Mouse (Mus musculus): Measurements from ENCODE around the gene Susd6. TPM values are rescaled to one million over a fixed set of nuclear protein-coding genes. Genes with fewer than 3 reads are reported as not detected.

Gene Susd6
- 51.4 TPM for polyA plus RNA-seq (2014; fragmentation: Illumina TruSeq; extraction: RNeasy Lipid Tissue Mini Kit (QIAGEN cat#74804))

GRCm38 (mm10) chr12:80789849-80790694 lies at the start of gene Susd6:
Gene Susd6 (plus strand): TSS chr12:80790510.

DNA sequence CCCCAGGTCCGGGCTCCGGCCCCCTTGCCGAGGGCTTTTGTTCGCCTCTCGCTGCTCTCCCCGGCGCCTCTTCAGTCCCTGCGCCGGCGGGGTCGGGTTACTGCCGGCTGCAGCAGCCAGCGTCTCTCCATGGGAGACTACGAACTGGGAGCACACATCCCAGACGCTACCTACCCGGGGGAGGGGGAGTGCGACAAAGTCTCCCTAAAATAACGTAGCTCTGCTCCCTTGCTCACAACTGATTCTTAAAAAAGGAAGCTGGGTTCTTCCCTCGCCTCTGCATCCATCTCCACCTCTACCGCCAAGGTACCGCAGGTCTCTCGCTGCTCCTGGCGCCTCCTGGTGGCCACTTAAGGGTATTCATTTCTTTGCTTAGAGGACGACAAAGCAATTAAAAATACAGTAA lies 29.9 kb upstream of the Susd6 start, which contains the start of gene Ccdc177:
Gene Ccdc177, minus strand, starts transcription at position 292 of the 406 bp plus-strand sequence.

Other genes starting within 250 kb of the Susd6 start
- 60.5 TPM for gene Slc39a9, start 146.6 kb upstream of the Susd6 start, polyA plus RNA-seq (2014; fragmentation: Illumina TruSeq; extraction: RNeasy Lipid Tissue Mini Kit (QIAGEN cat#74804))
- 79.3 TPM for gene Erh, start 146.2 kb upstream of the Susd6 start, polyA plus RNA-seq (2014; fragmentation: Illumina TruSeq; extraction: RNeasy Lipid Tissue Mini Kit (QIAGEN cat#74804))
- 4.4 TPM for gene Plekhd1, start 97.9 kb upstream of the Susd6 start, polyA plus RNA-seq (2014; fragmentation: Illumina TruSeq; extraction: RNeasy Lipid Tissue Mini Kit (QIAGEN cat#74804))
- 0.17 TPM for gene Ccdc177, start 29.8 kb upstream of the Susd6 start, polyA plus RNA-seq (2014; fragmentation: Illumina TruSeq; extraction: RNeasy Lipid Tissue Mini Kit (QIAGEN cat#74804))
- 239 TPM for gene Srsf5, start 155.0 kb downstream of the Susd6 start, polyA plus RNA-seq (2014; fragmentation: Illumina TruSeq; extraction: RNeasy Lipid Tissue Mini Kit (QIAGEN cat#74804))
- gene Slc10a1, start 178.2 kb downstream of the Susd6 start, polyA plus RNA-seq (2014; fragmentation: Illumina TruSeq; extraction: RNeasy Lipid Tissue Mini Kit (QIAGEN cat#74804)): not detected
- gene Smoc1, start 236.3 kb downstream of the Susd6 start, polyA plus RNA-seq (2014; fragmentation: Illumina TruSeq; extraction: RNeasy Lipid Tissue Mini Kit (QIAGEN cat#74804)): 31.5 TPM

Data from ovary, adult 10 weeks (tissue).